Mouse (Mus musculus) megakaryocyte, embryonic 14.5 days (primary cell): ENCODE results near the gene Pde4dip.

ENCODE experiments used
- FLI1 ChIP-seq: IDR thresholded peaks from 2 replicates; pipeline ENCODE4 v1.6.1; 2012; ENCODE audit warnings: low read length, inconsistent platforms, mixed read lengths
- GATA1 ChIP-seq: IDR thresholded peaks from 3 replicates; pipeline ENCODE4 v1.6.1; 2012; ENCODE audit warnings: mixed read lengths, low read length, inconsistent platforms, borderline replicate concordance

- no peak for TF ChIP-seq GATA1
- TF ChIP-seq FLI1, result no peak
These were observed 56.8 kb downstream of the Pde4dip start for GRCm38 (mm10) chr3:97831564-97832320.
